Mouse (Mus musculus): ENCODE data around the gene Slfn14. TPM values are rescaled to one million over a fixed set of nuclear protein-coding genes. Genes with fewer than 3 reads are reported as not detected.
A peak's percentile ranks its signal among the peaks of the same experiment; 100 is the strongest.
"Not testable (repeated sequence)": the region's sequence is repeated elsewhere in the genome, so short reads cannot be mapped to it uniquely, and the experiment has no call there.

The Slfn14 gene
- polyA plus RNA-seq, 1 experiment, result not detected

- Histone ChIP-seq H3K27me3 (ENCODE audit: control insufficient read depth, insufficient read depth, low read length) (no peaks in the 10 kb centered on the region), H3K4me1 (ENCODE audit: control insufficient read depth, insufficient read depth, insufficient read length, low read length) (no peaks in the 10 kb centered on the region), H3K4me3 (ENCODE audit: low read depth, low read length) (peak overlapping the region; percentile 61), H3K27ac (ENCODE audit: insufficient read depth, low read depth, low read length) (no peak overlapping the region), H3K36me3 (ENCODE audit: control insufficient read depth, insufficient read depth, low read length) (no peaks in the 10 kb centered on the region)
- 2% methylated on average over 6 of the region's 6 CpGs for WGBS
- TF ChIP-seq POLR2A (IDR thresholded peaks at IDR 0.05; ENCODE audit: low read depth, low read length) (no peak), CTCF (IDR thresholded peaks at IDR 0.05; ENCODE audit: extremely low read depth, insufficient read length, insufficient replicate concordance, low read depth, low read length) (no peak)
Measured at GRCm38 (mm10) chr11:83270842-83271150, 15.7 kb downstream of the Slfn14 start.

GRCm38 (mm10) chr11:83263146-83263545 is 23.4 kb downstream of the Slfn14 start:
- Histone ChIP-seq H3K4me1 (ENCODE audit: control insufficient read depth, insufficient read depth, insufficient read length, low read length) (no peaks in the 10 kb centered on the region), H3K27me3 (ENCODE audit: control insufficient read depth, insufficient read depth, low read length) (no peaks in the 10 kb centered on the region), H3K36me3 (ENCODE audit: control insufficient read depth, insufficient read depth, low read length) (no peaks in the 10 kb centered on the region), H3K4me3 (ENCODE audit: low read depth, low read length) (no peak overlapping the region), H3K27ac (ENCODE audit: insufficient read depth, low read depth, low read length) (no peak overlapping the region)
- WGBS, result 61% methylated on average over 3 of the region's 3 CpGs
- no peak for TF ChIP-seq CTCF (IDR thresholded peaks at IDR 0.05; ENCODE audit: extremely low read depth, insufficient read length, insufficient replicate concordance, low read depth, low read length)
- TF ChIP-seq POLR2A (IDR thresholded peaks at IDR 0.05; ENCODE audit: low read depth, low read length), result no peak

GRCm38 (mm10) chr11:83262673-83263072 is 23.9 kb downstream of the Slfn14 start:
- no peaks in the 10 kb centered on the region for H3K27me3 ChIP-seq (ENCODE audit: control insufficient read depth, insufficient read depth, low read length)
- no peaks in the 10 kb centered on the region for H3K36me3 ChIP-seq (ENCODE audit: control insufficient read depth, insufficient read depth, low read length)
- 96% methylated on average over 1 of the region's 1 CpGs for WGBS
- H3K27ac ChIP-seq (ENCODE audit: insufficient read depth, low read depth, low read length), result no peak overlapping the region
- H3K4me3 ChIP-seq (ENCODE audit: low read depth, low read length), result no peak overlapping the region
- H3K4me1 ChIP-seq (ENCODE audit: control insufficient read depth, insufficient read depth, insufficient read length, low read length), result no peaks in the 10 kb centered on the region
- TF ChIP-seq CTCF (IDR thresholded peaks at IDR 0.05; ENCODE audit: extremely low read depth, insufficient read length, insufficient replicate concordance, low read depth, low read length) (no peak), POLR2A (IDR thresholded peaks at IDR 0.05; ENCODE audit: low read depth, low read length) (no peak)

- H3K36me3 ChIP-seq (ENCODE audit: control insufficient read depth, insufficient read depth, low read length); H3K27me3 ChIP-seq (ENCODE audit: control insufficient read depth, insufficient read depth, low read length); H3K4me1 ChIP-seq (ENCODE audit: control insufficient read depth, insufficient read depth, insufficient read length, low read length); H3K4me3 ChIP-seq (ENCODE audit: low read depth, low read length); H3K27ac ChIP-seq (ENCODE audit: insufficient read depth, low read depth, low read length): not testable (repeated sequence)
- WGBS, result 17% methylated on average over 5 of the region's 5 CpGs
Measured at GRCm38 (mm10) chr11:83257211-83257610, 29.3 kb downstream of the Slfn14 start.

- TF ChIP-seq POLR2A (IDR thresholded peaks at IDR 0.05; ENCODE audit: low read depth, low read length) (no peak), CTCF (IDR thresholded peaks at IDR 0.05; ENCODE audit: extremely low read depth, insufficient read length, insufficient replicate concordance, low read depth, low read length) (no peak)
- Histone ChIP-seq H3K27me3 (ENCODE audit: control insufficient read depth, insufficient read depth, low read length) (no peaks in the 10 kb centered on the region), H3K27ac (ENCODE audit: insufficient read depth, low read depth, low read length) (no peak overlapping the region), H3K4me1 (ENCODE audit: control insufficient read depth, insufficient read depth, insufficient read length, low read length) (no peaks in the 10 kb centered on the region), H3K36me3 (ENCODE audit: control insufficient read depth, insufficient read depth, low read length) (no peaks in the 10 kb centered on the region), H3K4me3 (ENCODE audit: low read depth, low read length) (no peak overlapping the region)
- WGBS, result 16% methylated on average over 2 of the region's 2 CpGs
Measured at GRCm38 (mm10) chr11:83239811-83240210, 46.7 kb downstream of the Slfn14 start.

GRCm38 (mm10) chr11:83238389-83238788 is 48.1 kb downstream of the Slfn14 start:
- no peaks in the 10 kb centered on the region for H3K27me3 ChIP-seq (ENCODE audit: control insufficient read depth, insufficient read depth, low read length)
- no peak for TF ChIP-seq POLR2A (IDR thresholded peaks at IDR 0.05; ENCODE audit: low read depth, low read length)
- TF ChIP-seq CTCF (IDR thresholded peaks at IDR 0.05; ENCODE audit: extremely low read depth, insufficient read length, insufficient replicate concordance, low read depth, low read length), result no peak
- no peak overlapping the region for H3K27ac ChIP-seq (ENCODE audit: insufficient read depth, low read depth, low read length)
- H3K4me3 ChIP-seq (ENCODE audit: low read depth, low read length), result no peak overlapping the region
- 86% methylated on average over 2 of the region's 2 CpGs for WGBS
- no peaks in the 10 kb centered on the region for H3K36me3 ChIP-seq (ENCODE audit: control insufficient read depth, insufficient read depth, low read length)
- H3K4me1 ChIP-seq (ENCODE audit: control insufficient read depth, insufficient read depth, insufficient read length, low read length), result no peaks in the 10 kb centered on the region

- H3K27me3 ChIP-seq (ENCODE audit: control insufficient read depth, insufficient read depth, low read length); H3K27ac ChIP-seq (ENCODE audit: insufficient read depth, low read depth, low read length); H3K4me3 ChIP-seq (ENCODE audit: low read depth, low read length); H3K4me1 ChIP-seq (ENCODE audit: control insufficient read depth, insufficient read depth, insufficient read length, low read length); H3K36me3 ChIP-seq (ENCODE audit: control insufficient read depth, insufficient read depth, low read length): not testable (repeated sequence)
- WGBS, result 67% methylated on average over 9 of the region's 9 CpGs
Measured at GRCm38 (mm10) chr11:83237390-83237789, 49.1 kb downstream of the Slfn14 start.

GRCm38 (mm10) chr11:83233621-83234020 is 52.9 kb downstream of the Slfn14 start:
- not testable (repeated sequence) for H3K27me3 ChIP-seq (ENCODE audit: control insufficient read depth, insufficient read depth, low read length); H3K4me1 ChIP-seq (ENCODE audit: control insufficient read depth, insufficient read depth, insufficient read length, low read length); H3K27ac ChIP-seq (ENCODE audit: insufficient read depth, low read depth, low read length); H3K4me3 ChIP-seq (ENCODE audit: low read depth, low read length); H3K36me3 ChIP-seq (ENCODE audit: control insufficient read depth, insufficient read depth, low read length)
- 29% methylated on average over 5 of the region's 5 CpGs for WGBS
